Mouse (Mus musculus): ENCODE measurements around the gene Guca1b.

- no peak for TF ChIP-seq CTCF (IDR thresholded peaks at IDR 0.05; ENCODE audit: borderline replicate concordance, extremely low read depth, insufficient read depth, insufficient read length)
- TF ChIP-seq POLR2A (IDR thresholded peaks at IDR 0.05; ENCODE audit: borderline replicate concordance, extremely low read depth, insufficient read depth, insufficient read length, poor library complexity, severe bottlenecking), result no peak
Observed at GRCm38 (mm10) chr17:47438611-47439010, 53.4 kb downstream of the Guca1b start.
